Mouse (Mus musculus) 416B (cell line): ENCODE results near the gene Capn2.

Source experiments
- DNase-seq: peaks from one replicate; pipeline ENCODE4 v3.0.0; 2011; ENCODE audit warnings: low read depth

Capn2 gene

GRCm38 (mm10) chr1:182525601-182526000 lies 8.2 kb upstream of the Capn2 start:
- DNase-seq, result no peak

GRCm38 (mm10) chr1:182523692-182524091 lies 6.3 kb upstream of the Capn2 start:
- DNase-seq, result peak; percentile 62

DNA sequence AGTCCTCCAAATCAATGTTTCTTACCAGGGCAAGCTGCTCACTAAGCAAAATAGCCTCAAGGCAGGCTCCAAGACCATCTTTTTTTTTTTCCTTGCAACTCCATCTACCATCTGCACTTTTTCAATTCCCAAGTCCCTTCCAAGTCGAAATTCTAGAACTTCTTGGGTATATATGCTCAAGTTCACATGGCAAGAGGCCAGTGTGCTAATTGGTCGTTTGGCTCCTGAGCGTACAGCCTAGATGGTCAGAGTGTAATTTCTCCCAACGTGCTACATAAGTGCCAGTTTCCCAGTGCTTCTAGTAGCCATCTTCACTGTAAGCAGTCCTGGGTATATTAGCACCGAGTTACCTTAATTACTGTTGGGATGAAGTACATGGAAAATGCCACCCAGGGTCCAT lies 5.6 kb upstream of the Capn2 start:
- no peak for DNase-seq

DNA sequence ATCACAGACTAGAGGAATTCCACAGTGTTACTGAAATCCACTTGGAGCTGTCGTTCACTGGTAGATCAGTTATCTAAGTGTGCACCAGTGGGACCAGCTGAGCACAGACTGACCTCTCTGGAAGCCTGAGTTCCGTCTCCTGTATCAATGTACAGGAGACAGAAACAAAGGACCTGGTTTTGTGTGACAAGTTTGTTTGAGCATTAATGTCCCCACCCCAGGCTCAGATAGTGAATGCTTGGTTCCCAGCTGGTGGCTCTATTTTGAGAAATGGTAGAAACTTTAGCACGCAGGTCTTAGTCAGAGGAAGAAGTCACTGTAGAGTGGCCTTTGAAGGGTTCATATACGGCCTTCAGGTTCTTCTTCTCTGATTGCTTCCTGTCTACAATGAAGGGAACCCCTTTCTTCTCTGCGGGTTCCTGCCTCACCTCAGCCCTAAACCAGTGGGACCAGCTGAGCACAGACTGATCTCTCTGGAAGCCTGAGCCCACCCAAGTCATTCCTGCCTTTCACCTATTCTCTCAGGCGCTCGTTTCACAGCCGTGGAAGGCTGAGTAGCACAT lies 3.6 kb upstream of the Capn2 start:
- no peak for DNase-seq

DNA sequence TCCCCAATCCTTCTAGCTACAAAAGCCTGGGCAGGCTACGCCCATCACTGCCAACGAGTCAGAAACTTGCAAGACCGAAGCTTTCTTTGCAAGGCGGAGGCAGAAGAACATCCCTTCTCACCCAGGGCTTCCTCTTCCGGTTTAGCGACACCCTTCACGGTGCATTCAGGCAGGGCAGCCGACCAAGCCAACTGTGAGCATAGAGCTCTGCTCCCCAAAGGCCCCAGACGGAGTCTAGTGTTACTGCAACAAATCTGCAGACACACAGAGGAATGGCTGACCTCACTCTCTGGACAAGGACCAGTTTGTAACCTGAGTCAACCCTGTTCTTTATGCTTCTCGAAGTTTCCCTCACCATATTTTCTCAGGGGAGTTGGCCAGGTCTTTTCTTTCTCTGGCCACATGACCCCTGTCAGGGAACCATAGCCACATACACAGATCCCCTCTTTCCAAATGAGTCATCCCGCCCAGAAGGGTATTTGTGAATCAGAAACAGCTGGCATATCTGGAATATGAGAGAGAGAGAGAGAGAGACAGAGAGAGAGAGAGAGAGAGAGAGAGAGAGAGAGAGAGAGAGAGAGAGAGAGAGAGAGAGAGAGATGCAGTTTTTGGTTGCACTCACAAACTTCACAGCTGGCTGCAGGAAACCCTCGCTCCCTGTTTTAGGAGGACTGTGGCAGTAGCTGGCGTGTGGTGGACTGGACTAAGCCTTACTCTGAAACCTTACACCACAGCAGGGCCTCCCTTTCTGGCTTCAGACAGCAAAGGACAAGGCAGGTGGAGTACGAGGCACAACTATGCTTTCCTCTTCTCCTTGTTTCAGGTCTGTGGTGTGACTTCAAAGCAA lies 2.9 kb upstream of the Capn2 start:
- DNase-seq, result peak; percentile 66

DNA sequence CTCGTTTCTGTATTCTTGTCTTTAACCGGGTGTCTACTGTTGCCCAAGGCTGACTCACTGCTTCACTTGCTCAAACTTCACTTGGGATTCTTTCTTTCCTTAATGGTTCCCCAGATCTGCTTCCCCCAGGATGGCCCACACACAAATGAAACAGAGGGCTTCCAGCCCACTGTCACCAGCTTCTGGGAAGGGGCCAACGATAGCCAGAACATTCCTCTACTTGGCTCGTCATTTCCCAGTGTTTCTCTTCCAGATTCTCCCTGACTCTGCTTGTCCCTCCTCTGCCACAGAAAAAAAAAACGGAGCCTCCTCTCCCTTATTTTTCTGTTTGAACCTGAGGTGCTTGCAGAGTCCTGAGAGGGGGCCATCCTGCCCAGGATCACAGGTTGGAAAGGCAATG lies 1.9 kb upstream of the Capn2 start:
- no peak for DNase-seq

GRCm38 (mm10) chr1:182518811-182519210 lies 1.4 kb upstream of the Capn2 start:
- no peak for DNase-seq

- DNase-seq, result peak; percentile 45
Observed at GRCm38 (mm10) chr1:182518143-182518680, 804 bp upstream of the Capn2 start.

DNA sequence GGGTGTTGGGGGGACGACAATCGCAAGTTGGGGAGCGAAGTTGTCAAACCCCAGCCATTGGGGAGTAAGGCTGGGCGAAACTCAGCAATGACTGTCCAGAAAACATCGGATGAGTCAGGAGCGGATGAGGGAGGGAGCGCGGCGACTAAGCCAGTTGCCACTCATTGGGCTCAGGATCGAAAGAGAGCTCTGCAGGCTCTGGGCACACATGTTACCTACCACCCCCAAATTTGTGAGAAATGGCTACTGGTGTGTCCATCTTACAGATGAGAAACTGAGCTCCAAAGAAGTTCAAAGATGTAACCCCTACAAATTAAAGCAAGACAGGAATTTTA lies 236 bp upstream of the Capn2 start:
- peak; percentile 84 for DNase-seq

DNA sequence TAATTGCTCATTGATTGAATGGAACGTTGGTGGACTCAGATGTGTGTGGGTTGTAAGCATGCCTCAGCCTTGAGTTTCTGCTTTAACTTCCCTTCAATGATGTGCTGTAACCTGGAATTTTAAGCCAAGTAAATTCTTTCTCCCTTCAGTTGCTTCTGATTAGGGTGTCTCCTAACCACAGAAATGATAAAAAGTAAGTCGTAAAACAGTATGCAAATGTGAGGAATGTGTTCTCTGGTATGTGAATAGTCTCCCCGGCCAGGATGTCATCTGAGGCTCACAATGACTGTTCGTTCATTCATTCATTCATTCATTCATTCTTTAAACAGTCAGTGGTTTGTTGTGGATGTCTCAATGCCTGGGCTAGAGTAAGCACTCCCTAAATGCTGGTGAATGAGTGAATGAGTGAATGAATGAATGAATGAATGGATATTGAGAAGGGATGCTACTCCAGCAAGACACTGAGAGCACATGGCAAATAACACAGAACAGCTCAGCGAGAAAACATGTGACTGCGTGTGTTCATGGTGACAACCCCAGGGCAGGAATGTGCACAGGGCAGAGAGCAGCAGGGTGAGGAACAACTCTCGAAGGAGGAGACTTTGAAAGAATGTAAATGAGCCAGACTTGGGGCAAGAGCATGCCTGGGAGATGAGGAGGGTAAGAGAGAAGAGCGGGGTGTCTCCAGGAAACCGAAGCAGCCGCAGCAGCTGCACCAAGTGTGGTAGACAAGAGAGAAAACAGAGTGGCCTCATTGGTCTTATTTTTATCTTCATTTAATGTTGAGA lies 2.4 kb downstream of the Capn2 start:
- no peak for DNase-seq

- DNase-seq, result no peak
Observed at GRCm38 (mm10) chr1:182513714-182514113, 3.7 kb downstream of the Capn2 start.

GRCm38 (mm10) chr1:182512901-182513410 lies 4.5 kb downstream of the Capn2 start:
- DNase-seq, result no peak

DNA sequence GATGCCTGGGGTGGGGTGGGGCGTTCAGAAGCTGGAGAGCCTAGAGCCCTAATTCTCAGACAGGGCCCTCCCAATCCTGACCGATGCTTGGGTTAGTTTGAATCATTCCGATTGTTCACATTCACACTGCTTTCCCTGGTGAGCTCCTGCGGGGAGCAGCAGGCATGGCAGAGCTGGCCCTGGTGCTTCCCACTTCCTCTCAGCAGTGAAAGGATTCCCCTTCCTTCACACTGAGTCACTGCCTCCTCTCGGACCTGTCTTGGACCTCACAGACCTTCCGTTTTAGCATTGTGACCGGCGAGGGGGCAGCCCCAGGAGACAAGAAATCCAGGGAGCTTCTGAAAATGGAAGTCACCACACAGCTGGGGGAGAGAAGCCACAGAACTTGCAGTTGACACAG lies 5.6 kb downstream of the Capn2 start:
- no peak for DNase-seq

DNA sequence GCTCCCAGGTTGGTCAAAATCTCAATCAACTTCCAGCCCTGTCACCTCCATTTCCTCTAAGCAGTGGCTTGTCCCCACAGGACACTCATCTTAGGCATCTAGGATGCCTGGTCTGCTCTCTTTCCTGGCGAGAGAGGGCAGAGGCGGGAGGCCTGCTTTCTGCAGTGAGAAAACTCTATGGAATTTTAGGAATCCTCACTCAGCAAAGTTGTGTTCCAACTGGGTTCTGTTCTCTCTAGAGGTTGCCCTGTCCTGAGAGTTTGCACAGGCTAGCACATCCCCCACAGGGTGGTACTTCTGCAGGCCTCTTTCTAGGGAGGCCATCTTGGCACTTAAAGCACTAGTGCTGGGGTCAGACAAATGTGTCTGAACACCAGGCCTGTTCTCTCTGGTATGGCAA lies 6.3 kb downstream of the Capn2 start:
- no peak for DNase-seq

DNA sequence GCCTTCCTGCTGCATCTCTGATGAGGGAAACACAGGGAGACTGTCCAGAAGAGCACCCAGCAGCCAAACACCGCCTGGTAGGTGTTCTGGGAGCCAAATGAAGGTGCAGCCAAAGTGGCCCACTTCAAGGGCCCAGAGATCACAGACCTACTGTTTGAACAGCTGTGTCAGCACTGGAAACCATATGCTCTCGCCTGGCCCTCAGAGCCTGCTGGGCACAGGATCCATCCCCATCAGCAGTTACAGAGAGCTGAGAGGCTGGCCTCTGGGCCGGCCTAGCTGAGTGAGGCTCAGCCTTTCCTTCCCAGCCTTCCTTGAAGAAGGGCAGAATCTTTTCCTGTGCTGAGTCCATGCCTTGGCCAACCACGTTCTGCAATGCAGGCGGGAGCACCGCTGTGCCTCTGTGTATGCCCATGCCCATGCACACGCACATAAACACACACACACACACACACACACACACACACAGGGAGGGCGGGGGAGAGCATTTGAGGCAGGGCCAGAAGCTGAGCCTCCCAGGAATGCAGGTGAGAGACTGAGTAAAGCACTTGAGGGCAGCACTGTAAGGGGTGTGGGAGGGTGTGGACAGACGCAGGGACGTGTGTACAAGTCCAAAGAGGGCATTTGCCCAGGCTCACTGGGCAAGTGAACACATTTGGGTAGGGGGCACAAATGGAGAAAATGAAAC lies 8.2 kb downstream of the Capn2 start:
- DNase-seq, result no peak

DNA sequence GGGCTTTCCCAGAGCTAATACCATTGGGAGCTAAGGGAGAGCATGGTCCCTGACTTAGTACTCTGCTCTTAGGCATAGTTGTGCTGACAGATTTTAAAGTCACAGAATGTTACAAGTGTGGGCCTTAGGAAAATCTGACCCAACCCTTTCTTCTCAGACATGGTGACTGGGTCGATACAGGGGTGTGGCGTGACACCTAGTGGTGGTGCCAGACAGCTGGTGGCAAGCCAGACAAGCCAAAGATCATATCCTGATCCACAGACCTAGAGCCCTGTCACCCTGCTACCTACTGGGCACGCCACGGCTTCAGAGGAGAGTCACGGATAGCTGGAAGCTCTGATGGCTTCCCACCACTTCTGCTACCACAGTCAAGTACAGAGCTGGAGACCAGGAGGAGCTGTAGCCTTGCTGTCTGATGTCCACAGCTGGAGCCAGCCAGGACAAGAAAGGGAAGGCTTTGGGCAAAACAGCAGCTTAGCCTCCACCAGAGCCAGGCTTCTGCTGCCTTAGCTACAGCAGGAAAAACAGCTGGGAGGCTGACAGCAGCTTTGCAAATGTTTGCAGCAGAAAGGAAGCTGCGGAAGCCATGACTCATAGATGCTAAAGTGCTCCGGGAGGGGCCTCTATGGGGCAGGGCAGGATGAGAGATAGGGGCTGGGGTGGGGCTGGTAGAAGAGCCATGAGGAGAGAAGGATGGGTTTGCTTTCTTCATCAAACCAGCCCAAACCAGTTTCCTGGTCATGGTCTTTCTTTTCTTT lies 11.0 kb downstream of the Capn2 start:
- peak; percentile 98 for DNase-seq

- DNase-seq, result no peak
Observed at GRCm38 (mm10) chr1:182505291-182505690, 12.1 kb downstream of the Capn2 start.

- DNase-seq, result peak; percentile 97
Observed at GRCm38 (mm10) chr1:182504223-182504622, 13.2 kb downstream of the Capn2 start.

DNA sequence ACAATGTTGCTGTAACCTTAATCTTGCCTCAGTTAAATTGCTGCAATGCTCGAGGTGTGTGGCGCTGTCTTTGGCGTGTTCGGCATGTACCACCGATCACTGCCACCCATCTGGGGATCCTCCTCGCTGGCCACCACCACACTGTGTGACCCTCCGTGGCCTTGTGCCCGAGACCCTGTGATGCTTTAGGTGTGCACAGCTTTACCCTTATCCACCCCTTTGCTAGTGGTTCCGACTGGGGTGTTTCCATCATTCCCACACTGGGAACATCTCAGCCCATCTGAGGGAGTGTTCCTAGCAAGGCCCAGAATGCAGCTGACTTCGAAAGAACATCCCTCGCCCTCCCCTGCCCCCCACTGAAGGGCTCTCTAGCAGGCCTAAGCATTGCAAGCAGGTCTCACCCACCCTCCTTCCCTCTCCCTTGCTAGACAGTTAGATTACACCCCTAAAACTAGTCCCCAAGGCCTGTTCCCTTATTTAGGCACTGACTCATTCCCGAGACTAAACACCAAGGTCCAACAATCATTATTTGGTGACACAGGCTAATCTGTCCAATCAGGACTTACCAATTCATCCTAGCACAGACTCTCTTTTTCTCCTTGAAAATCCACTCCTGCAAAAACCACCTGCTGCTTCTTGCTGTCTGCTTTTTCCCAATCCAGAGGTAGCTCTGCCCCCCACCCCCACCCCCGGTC lies 14.1 kb downstream of the Capn2 start:
- peak; percentile 69 for DNase-seq

- no peak for DNase-seq
Observed at GRCm38 (mm10) chr1:182502491-182503050, 14.8 kb downstream of the Capn2 start.
